Mouse (Mus musculus) heart, embryonic 11.5 days (tissue): ENCODE data around the gene Prkg1. TPM values are rescaled to one million over a fixed set of nuclear protein-coding genes. Genes with fewer than 3 reads are reported as not detected.

Source experiments
- ATAC-seq: fragments of 200-750 bp; cut with Nextera tagmentation; replicated peaks from 2 replicates; pipeline ENCODE4 v1.8.0; 2017; ENCODE audit warnings: moderate library complexity; ENCODE audit not compliant: insufficient number of reproducible peaks, low FRiP score, low TSS enrichment
- H3K27ac ChIP-seq: fragments of 300-500 bp; sonication (generic); 2 replicates; pipeline ENCODE4 v1.5.1; 2014; ENCODE audit warnings: mild to moderate bottlenecking, low read depth, low read length
- H3K27me3 ChIP-seq: fragments of 300-500 bp; sonication (generic); 2 replicates; pipeline ENCODE4 v1.6.1; 2014; ENCODE audit warnings: mild to moderate bottlenecking, low read length, mixed read lengths; ENCODE audit not compliant: control insufficient read depth, insufficient read depth
- H3K36me3 ChIP-seq: fragments of 300-500 bp; sonication (generic); 2 replicates; pipeline ENCODE4 v1.6.1; 2014; ENCODE audit warnings: mild to moderate bottlenecking, low read length, moderate library complexity, mixed read lengths; ENCODE audit not compliant: control insufficient read depth, insufficient read depth
- H3K4me1 ChIP-seq: fragments of 300-500 bp; sonication (generic); 2 replicates; pipeline ENCODE4 v1.6.1; 2014; ENCODE audit warnings: low read length; ENCODE audit not compliant: control insufficient read depth, insufficient read depth
- H3K4me2 ChIP-seq: fragments of 300-500 bp; sonication (generic); 2 replicates; pipeline ENCODE4 v1.6.1; 2014; ENCODE audit warnings: mild to moderate bottlenecking, moderate library complexity
- H3K4me3 ChIP-seq: fragments of 300-500 bp; sonication (generic); 2 replicates; pipeline ENCODE4 v1.5.1; 2014; ENCODE audit warnings: low read depth, low read length
- H3K9ac ChIP-seq: fragments of 300-500 bp; sonication (generic); 2 replicates; pipeline ENCODE4 v1.6.1; 2014; ENCODE audit warnings: mild to moderate bottlenecking, low read depth, low read length, moderate library complexity
- H3K9me3 ChIP-seq: fragments of 300-500 bp; sonication (generic); replicated peaks from 2 replicates; pipeline ENCODE4 v1.6.1; 2016; ENCODE audit warnings: low read length; ENCODE audit not compliant: control insufficient read depth
- WGBS: fragments of 180-500 bp; shearing (Covaris S2); extraction: QIAGEN DNeasy Blood & Tissue Kit; methylation state at CpG from one replicate; pipeline ENCODE4 v1.1.7; 2014; ENCODE audit not compliant: insufficient replicate concordance; 5-methylcytosine and 5-hydroxymethylcytosine counted together
- polyA plus RNA-seq: library from polyadenylated mRNA; unstranded; fragments of >200 nt; fragmentation: Nextera tagmentation; extraction: Ambion mirVana; gene quantifications from 2 replicates; pipeline ENCODE4 v1.2.1, GENCODE M21; 2014

Prkg1 gene
- polyA plus RNA-seq, 1 experiment from 2014 or later, result 10.9 TPM

GRCm38 (mm10) chr19:31710336-31710735 is 54.5 kb downstream of the Prkg1 start:
- Histone ChIP-seq H3K4me3 (no peak overlapping the region), H3K27ac (no peak overlapping the region), H3K27me3 (no peaks in the 10 kb centered on the region), H3K4me1 (no peaks in the 10 kb centered on the region), H3K9me3 (no peaks in the 10 kb centered on the region), H3K4me2 (no peak overlapping the region), H3K36me3 (no peaks in the 10 kb centered on the region), H3K9ac (no peak overlapping the region)
- 80% methylated on average over 4 of the region's 4 CpGs for WGBS
- ATAC-seq, result no peak

- no peak overlapping the region for H3K9ac ChIP-seq
Observed at GRCm38 (mm10) chr19:31703991-31704390, 60.8 kb downstream of the Prkg1 start.

GRCm38 (mm10) chr19:31698916-31699315 is 65.9 kb downstream of the Prkg1 start:
- H3K4me1 ChIP-seq, result peaks cover 13% of the 10 kb centered on the region
- H3K27me3 ChIP-seq, result no peaks in the 10 kb centered on the region
- WGBS, result 34% methylated on average over 6 of the region's 6 CpGs
- H3K4me3 ChIP-seq, result no peak overlapping the region
- H3K9me3 ChIP-seq, result no peaks in the 10 kb centered on the region
- no peak overlapping the region for H3K9ac ChIP-seq
- peak overlapping the region; percentile 19 for H3K4me2 ChIP-seq
- H3K27ac ChIP-seq, result peak overlapping the region; percentile 64
- H3K36me3 ChIP-seq, result no peaks in the 10 kb centered on the region
- ATAC-seq, result no peak

More at GRCm38 (mm10) chr19:31703991-31704390, 60.8 kb downstream of the Prkg1 start:
- no peak for ATAC-seq
- Histone ChIP-seq H3K4me1 (peaks cover 8% of the 10 kb centered on the region), H3K9me3 (no peaks in the 10 kb centered on the region), H3K4me2 (no peak overlapping the region), H3K27ac (no peak overlapping the region), H3K27me3 (no peaks in the 10 kb centered on the region), H3K36me3 (no peaks in the 10 kb centered on the region), H3K4me3 (no peak overlapping the region)

GRCm38 (mm10) chr19:31680821-31681220 is 84.0 kb downstream of the Prkg1 start:
- Histone ChIP-seq H3K4me3 (no peak overlapping the region), H3K9me3 (no peaks in the 10 kb centered on the region), H3K4me1 (no peaks in the 10 kb centered on the region), H3K9ac (no peak overlapping the region), H3K4me2 (no peak overlapping the region), H3K36me3 (no peaks in the 10 kb centered on the region), H3K27ac (no peak overlapping the region), H3K27me3 (no peaks in the 10 kb centered on the region)
- WGBS, result 36% methylated on average over 1 of the region's 1 CpGs
- ATAC-seq, result no peak

GRCm38 (mm10) chr19:31678324-31678723 is 86.5 kb downstream of the Prkg1 start:
- no peak for ATAC-seq
- 44% methylated on average over 5 of the region's 5 CpGs for WGBS
- H3K9ac ChIP-seq, result no peak overlapping the region
- H3K27me3 ChIP-seq, result no peaks in the 10 kb centered on the region
- no peaks in the 10 kb centered on the region for H3K36me3 ChIP-seq
- H3K4me3 ChIP-seq, result no peak overlapping the region
- no peak overlapping the region for H3K4me2 ChIP-seq
- no peak overlapping the region for H3K27ac ChIP-seq
- H3K4me1 ChIP-seq, result no peaks in the 10 kb centered on the region
- no peaks in the 10 kb centered on the region for H3K9me3 ChIP-seq

GRCm38 (mm10) chr19:31671726-31672125 is 93.1 kb downstream of the Prkg1 start:
- Histone ChIP-seq H3K27me3 (no peaks in the 10 kb centered on the region), H3K4me2 (no peak overlapping the region), H3K36me3 (no peaks in the 10 kb centered on the region), H3K9ac (no peak overlapping the region), H3K4me1 (no peaks in the 10 kb centered on the region), H3K9me3 (no peaks in the 10 kb centered on the region), H3K4me3 (no peak overlapping the region), H3K27ac (no peak overlapping the region)
- ATAC-seq, result no peak
- WGBS, result 69% methylated on average over 5 of the region's 5 CpGs

- H3K9me3 ChIP-seq, result no peaks in the 10 kb centered on the region
- H3K9ac ChIP-seq, result peak overlapping the region; percentile 70; the same call in 1 of the 2 replicates
- ATAC-seq, result no peak
- peak overlapping the region; percentile 98 for H3K4me2 ChIP-seq
- no peaks in the 10 kb centered on the region for H3K36me3 ChIP-seq
- no peak overlapping the region for H3K27ac ChIP-seq
- no peaks in the 10 kb centered on the region for H3K27me3 ChIP-seq
- peak overlapping the region; percentile 72 for H3K4me3 ChIP-seq
- 7% methylated on average over 8 of the region's 8 CpGs for WGBS
- H3K4me1 ChIP-seq, result peaks cover 5% of the 10 kb centered on the region; the same call in 1 of the 2 replicates
Observed at GRCm38 (mm10) chr19:31665007-31665406, 99.8 kb downstream of the Prkg1 start.

- Histone ChIP-seq H3K4me3 (peak overlapping the region; percentile 72), H3K9ac (peak overlapping the region; percentile 70), H3K27me3 (no peaks in the 10 kb centered on the region), H3K9me3 (no peaks in the 10 kb centered on the region), H3K4me1 (peaks cover 5% of the 10 kb centered on the region; the same call in 1 of the 2 replicates), H3K36me3 (no peaks in the 10 kb centered on the region), H3K4me2 (peak overlapping the region; percentile 98), H3K27ac (no peak overlapping the region)
- ATAC-seq, result peak; percentile 42; the same call in 1 of the 2 replicates
- WGBS, result under 1% methylated on average over 52 of the region's 52 CpGs
Observed at GRCm38 (mm10) chr19:31664159-31664991, 100.5 kb downstream of the Prkg1 start.
